Mouse (Mus musculus) MEL (cell line): ENCODE results near the gene Fam222b.

Experiments used
- ETS1 ChIP-seq: IDR thresholded peaks from 2 replicates; pipeline ENCODE4 v1.6.1; 2012; ENCODE audit warnings: low read depth, mild to moderate bottlenecking, inconsistent platforms, low read length, improper control_type of control experiment, moderate library complexity
- MAX ChIP-seq: IDR thresholded peaks from 2 replicates; pipeline ENCODE4 v1.6.1; 2011; ENCODE audit warnings: low read length, improper control_type of control experiment

- TF ChIP-seq ETS1 (no peak), MAX (no peak)
Observed at GRCm38 (mm10) chr11:78151161-78151560, 56.7 kb downstream of the Fam222b start.
